Mouse (Mus musculus): Measurements from ENCODE around the gene Tbc1d22a.
A peak's percentile ranks its signal among the peaks of the same experiment; 100 is the strongest.

The Tbc1d22a gene

DNA sequence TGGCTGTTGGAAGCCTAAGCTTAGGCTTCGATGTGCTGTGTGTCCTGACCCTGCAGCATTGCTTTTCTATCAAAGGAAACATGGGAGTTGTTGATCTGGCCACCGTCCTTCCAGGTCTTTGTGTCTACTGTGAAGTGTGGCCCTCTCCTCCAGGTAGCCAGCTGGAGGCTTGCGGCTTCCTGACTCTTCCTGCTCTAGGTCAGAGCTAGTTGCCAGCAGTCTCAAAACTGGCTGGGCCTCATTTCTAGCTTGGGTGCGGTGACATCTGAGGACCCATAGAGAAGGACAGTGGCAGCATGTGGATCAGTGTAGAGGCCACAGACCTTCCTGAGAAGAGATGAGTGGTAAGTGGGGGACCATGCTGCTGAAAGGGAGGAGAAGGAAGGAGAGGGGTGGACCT lies 120.0 kb downstream of the Tbc1d22a start:
- DNase-seq (ENCODE audit: low read depth, low spot score), result no peak

- no peak for DNase-seq (ENCODE audit: low read depth, low spot score)
Observed at GRCm38 (mm10) chr15:86334745-86335144, 120.5 kb downstream of the Tbc1d22a start.

GRCm38 (mm10) chr15:86335781-86336180 lies 121.5 kb downstream of the Tbc1d22a start:
- DNase-seq (ENCODE audit: low read depth, low spot score), result no peak

DNA sequence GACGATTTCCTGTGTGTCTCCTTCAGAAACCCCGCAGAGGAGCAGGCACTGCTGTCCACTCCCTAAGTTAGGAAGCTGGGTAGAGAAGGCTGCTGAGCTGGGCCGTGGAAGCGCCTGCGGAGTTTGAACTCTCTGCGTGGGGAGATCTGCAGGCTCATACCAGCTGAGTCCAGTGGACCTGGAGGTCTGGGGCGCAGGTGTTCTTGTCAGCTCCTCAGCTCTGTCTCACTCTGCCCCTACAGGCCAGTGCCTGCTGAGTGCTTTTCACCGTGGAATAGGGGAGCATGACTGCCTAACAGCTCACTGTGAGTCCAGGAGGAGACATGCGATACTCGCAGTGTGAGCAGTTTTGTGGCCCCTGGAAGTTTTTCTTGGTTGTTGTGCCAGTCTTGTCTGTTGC lies 123.5 kb downstream of the Tbc1d22a start:
- no peak for DNase-seq (ENCODE audit: low read depth, low spot score)

DNA sequence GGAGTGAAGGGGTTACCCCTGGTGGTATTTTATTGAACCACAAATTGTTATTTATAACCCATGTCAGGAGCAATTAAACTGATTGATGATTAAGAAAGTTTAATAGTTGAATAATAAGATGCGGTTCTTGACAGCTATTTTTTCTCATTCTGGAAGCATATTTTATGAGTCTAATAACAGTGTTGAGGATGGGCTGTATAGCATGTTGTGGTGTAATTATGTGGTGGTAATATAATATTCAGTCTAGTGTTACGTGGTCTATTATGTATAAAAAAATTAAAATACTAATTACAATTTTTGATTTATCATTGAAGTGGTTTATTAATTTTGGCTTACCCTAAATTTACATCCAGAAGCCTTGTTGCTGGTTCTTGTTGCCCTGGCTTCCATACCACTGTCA lies 125.5 kb downstream of the Tbc1d22a start:
- no peak for DNase-seq (ENCODE audit: low read depth, low spot score)

DNA sequence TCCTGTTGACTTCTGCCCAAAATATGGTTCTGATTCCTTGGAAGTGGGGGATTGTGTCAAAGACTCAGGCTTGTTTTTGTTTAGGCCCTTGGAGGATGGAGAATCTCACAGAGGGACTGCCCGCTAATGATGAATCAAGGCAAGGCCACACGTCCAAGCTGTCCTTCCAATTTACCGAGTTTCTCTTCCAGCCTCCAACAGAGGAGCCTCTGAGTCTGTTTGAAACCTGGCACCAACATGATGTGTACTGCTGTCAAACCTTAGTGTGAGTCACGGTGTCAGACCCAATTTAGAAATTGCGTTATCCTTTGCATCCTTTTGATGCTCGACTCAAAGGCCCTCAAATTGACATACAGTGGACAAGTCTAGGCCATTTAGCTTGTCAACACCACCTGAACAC lies 126.5 kb downstream of the Tbc1d22a start:
- DNase-seq (ENCODE audit: low read depth, low spot score), result no peak

GRCm38 (mm10) chr15:86342637-86343375 lies 128.5 kb downstream of the Tbc1d22a start:
- DNase-seq (ENCODE audit: low read depth, low spot score), result no peak

DNA sequence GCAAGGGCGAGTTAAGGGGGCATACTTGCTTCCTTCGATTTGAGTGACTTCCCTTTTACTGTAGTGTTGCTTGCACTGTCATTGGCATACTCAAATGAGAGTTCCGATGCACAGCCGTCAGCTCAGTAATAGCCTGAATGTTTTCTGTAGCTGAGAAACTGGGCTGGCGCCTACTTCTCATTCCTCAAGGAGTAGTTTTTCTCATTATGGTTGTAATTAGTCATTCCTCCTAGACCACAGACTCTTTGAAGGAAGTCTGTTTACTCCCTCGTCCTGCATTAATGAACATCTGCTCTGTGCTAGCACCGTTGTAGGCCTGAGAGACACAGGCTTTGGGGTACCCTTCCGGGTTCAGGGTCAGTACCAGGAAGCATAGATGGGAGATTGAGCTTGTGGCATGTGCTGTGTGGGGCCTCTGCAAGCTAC lies 130.7 kb downstream of the Tbc1d22a start:
- no peak for DNase-seq (ENCODE audit: low read depth, low spot score)

DNA sequence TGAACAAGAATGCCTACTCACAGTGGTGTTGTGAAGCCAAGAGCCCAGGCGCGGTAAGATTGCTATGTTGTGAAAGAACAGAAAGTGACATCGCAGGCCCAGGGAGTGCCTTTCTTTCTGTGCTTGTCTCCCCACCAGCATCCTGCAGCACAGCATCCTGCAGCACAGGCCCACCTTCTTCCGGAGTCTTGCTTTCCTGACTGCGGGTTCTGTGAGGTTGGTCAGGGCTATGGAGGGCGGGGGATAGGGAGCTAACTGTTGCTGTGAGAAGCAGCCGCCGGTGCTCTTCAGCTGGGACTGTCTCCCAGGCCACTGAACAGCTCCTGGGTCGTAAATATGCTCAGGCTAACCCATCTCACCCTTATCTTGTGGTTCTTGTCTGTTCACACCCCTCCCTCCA lies 131.6 kb downstream of the Tbc1d22a start:
- DNase-seq (ENCODE audit: low read depth, low spot score), result no peak

DNA sequence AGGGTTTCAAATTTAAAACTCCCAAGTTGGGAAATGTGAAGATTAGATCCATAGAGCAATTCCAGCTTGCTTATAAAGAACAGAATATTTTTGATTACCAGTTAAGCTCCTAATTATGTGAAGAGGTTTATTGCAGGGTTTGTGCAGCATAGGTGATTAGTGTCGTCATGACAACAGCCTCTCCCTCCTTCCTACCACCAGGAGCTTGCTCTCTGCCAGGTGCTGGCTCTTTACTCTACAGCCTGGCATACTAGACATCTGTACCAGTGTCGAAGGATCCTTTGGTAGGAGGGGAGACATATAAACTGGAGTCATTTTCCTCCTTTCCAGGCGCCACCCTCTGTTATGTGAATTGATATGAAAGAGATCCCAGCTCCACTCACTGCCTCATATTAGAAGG lies 132.3 kb downstream of the Tbc1d22a start:
- no peak for DNase-seq (ENCODE audit: low read depth, low spot score)

DNA sequence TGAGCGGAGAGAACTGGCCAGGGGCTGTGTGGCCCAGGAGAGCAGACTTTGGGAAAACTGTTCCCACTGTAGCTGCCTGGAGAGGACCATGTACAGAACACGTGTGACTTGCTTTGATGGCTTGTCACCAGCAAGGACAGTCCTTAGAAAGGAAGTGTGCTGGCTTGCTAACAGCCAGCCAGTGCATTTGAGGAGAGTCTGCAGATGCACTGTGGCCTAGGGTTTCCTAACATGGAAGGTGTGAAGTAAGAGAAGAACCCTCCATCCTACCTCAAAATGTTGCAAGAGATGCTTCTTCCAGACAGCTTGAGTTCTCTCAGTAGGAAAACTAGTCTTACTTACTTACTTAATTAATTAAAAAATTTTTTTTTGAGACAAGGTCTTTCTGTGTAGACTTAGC lies 140.7 kb downstream of the Tbc1d22a start:
- DNase-seq (ENCODE audit: low read depth, low spot score), result no peak

GRCm38 (mm10) chr15:86355857-86356256 lies 141.6 kb downstream of the Tbc1d22a start:
- DNase-seq (ENCODE audit: low read depth, low spot score), result no peak

GRCm38 (mm10) chr15:86360376-86360775 lies 146.1 kb downstream of the Tbc1d22a start:
- no peak for DNase-seq (ENCODE audit: low read depth, low spot score)

- DNase-seq (ENCODE audit: low read depth, low spot score), result peak; percentile 5
Observed at GRCm38 (mm10) chr15:86362306-86363150, 148.3 kb downstream of the Tbc1d22a start.

DNA sequence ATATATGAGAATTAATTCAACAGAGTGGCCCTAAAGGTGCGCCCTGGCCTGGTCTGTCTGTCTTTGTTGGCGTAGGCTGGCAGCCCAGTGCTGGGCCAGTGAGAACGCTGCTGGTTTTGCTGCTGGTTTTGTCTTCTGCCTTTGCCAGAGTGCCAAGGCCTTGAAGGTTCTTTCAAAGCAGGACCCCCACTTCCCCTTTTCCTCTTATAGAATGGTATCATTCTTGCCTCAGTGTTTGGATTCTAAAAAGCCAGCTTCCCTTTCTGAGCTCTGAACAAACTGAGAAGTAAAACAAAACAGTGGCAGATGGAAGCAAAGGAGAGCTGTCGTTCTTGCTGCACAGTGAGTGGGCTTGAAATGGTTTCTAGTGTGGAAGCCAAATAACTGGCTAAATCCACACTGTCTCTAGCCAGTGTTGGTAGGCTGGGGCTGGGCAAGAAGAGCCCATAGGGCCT lies 149.6 kb downstream of the Tbc1d22a start:
- no peak for DNase-seq (ENCODE audit: low read depth, low spot score)

DNA sequence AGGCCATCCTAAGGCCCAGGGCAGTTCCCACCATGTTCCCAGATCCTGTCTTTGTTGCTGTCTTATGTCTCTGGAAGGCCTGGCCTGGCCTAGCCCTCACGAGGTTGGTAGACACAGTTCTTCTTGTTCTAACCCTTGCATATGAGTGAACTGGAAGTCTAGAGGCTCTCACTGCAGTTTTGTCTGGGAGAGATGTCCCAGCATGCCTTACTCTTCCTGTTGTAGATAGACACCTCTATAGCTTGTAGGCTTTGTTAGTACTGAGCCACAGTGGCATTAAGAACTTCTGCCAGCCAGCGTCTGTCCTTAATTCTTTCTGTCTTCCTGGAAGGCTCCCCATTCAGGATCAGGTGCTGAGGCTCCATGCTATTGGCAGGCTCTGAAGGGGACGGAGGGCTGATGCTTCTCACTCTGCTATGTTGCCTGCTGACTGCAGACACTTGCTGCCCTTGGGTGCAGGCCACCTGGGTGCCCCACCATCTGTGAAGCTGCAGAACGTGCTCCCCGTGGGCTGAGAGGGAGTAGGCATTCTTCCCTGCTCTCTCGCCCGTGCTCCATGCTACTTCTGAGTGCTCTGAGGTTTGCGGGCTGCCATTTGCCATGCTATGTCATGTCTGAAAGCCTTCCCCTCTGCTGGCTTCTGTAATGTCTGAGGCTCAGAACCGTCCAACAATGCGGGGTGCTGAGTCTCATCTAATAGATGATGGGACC lies 150.8 kb downstream of the Tbc1d22a start:
- DNase-seq (ENCODE audit: low read depth, low spot score), result no peak

DNA sequence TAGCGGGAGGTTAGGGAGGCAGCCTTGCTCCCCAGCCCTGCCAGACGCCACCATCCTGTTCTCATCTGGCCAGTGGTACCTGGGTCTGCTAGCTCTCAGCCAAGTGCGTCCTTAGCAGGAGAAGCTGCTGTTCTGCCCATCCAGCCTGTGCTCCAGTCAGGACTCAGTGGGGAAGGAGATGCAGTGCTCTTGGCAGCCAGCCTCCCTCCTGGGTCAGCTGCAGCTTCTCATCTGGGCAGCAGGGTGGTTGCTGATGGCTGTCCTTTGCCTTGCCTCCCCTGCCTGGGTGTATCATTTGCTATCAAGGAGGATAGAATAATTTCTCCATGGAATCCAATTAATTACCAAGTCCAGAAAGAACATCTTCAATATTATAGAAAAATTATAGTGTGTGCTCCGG lies 152.5 kb downstream of the Tbc1d22a start:
- DNase-seq (ENCODE audit: low read depth, low spot score), result no peak

GRCm38 (mm10) chr15:86367247-86367646 lies 153.0 kb downstream of the Tbc1d22a start:
- DNase-seq (ENCODE audit: low read depth, low spot score), result no peak

DNA sequence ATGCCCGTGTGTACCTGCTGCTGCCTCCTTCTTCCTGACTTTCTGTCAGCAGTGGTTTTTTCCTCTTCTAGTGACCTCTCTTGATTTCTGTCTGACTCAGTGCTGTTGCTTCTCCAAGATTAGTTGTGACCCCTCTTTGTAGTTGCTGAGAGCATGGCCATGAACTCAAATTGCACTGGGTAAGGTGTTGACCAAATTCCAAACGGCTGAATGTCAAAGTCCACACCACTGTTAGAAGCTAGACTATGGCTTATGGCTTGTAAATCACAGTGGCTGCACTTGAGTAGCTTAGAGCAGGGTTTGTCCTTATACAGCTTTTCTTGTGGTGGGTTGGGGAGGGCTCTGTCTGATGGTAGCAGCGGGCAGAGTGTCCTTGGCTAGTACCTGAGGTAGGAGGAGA lies 156.6 kb downstream of the Tbc1d22a start:
- no peak for DNase-seq (ENCODE audit: low read depth, low spot score)

DNA sequence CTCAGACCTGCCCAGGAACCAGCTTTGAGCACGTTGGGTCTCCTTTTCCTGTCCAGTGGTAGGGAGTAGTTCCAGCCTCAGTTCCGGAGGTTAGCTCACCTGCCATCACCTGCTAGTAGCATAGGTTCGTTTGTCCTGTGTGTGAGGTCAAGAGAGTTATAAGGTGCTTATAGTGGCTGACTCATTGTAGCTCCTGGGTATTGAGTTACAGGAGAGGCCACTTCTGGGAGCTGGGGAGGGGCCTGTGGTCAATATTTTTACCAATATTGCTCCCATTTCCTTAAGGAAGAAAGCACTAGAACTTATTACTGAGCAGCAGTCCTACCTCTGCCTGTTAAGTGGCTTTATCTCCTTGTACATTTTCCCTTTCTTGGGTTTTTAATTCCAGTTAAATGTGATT lies 161.0 kb downstream of the Tbc1d22a start:
- no peak for DNase-seq (ENCODE audit: low read depth, low spot score)

- DNase-seq (ENCODE audit: low read depth, low spot score), result no peak
Observed at GRCm38 (mm10) chr15:86375860-86376394, 161.7 kb downstream of the Tbc1d22a start.

- DNase-seq (ENCODE audit: low read depth, low spot score), result no peak
Observed at GRCm38 (mm10) chr15:86383278-86383677, 169.0 kb downstream of the Tbc1d22a start.
